Mouse (Mus musculus) hindlimb bud, embryonic 11.5 days (tissue): ENCODE measurements around the gene Dclk3.

Experiments
- DNase-seq: peaks from one replicate; pipeline ENCODE4 v3.0.0-alpha.2; 2012; ENCODE audit warnings: low read depth, low spot score; ENCODE audit errors: extremely low spot score

Gene Dclk3

GRCm38 (mm10) chr9:111438904-111439835 lies at the start of gene Dclk3:
Gene Dclk3, plus strand, starts transcription at chr9:111439081.
- DNase-seq: no peak

GRCm38 (mm10) chr9:111390016-111390415 lies 48.9 kb upstream of the Dclk3 start:
- no peak for DNase-seq

GRCm38 (mm10) chr9:111391036-111391435 lies 47.8 kb upstream of the Dclk3 start:
- no peak for DNase-seq

GRCm38 (mm10) chr9:111391926-111392442 lies 46.9 kb upstream of the Dclk3 start:
- no peak for DNase-seq

DNA sequence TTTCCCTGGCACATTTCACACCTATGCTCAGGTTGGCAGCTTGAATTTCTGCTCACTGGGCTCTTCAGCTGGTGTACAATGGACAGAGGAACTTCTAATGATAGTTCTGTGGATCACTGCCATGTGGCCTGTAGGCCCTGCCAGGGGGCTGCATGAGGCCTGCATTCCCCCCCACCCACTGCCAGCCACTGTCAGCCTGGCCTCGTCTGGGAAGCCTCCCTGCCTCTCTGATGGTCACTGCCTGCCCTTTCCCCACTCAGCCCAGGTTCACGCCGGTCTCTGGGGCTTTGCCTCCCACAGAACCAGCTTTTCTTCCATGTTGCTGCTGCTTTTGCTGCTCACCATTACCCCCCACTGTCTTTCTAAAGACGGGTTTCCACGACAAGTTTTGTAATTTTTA lies 43.6 kb upstream of the Dclk3 start:
- DNase-seq: no peak

DNA sequence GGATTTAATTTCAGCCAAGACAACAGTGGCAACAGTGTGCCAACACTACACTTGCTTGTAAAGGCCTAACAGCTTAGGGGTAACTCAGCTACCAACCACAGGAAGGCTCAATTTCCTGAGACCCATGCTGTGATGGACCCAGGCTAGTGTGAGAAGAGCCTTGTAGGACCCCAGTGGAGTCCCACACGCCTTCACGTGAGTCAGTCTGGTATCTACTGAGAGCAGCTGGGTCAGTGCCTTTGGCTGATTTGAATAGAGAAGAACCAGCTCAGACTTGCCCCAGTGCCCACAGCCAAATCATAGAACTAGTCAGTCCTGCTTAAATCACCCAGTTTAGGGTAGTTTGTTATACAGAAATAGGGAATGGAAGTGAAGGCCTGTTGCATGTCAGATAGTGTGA lies 40.8 kb upstream of the Dclk3 start:
- DNase-seq: no peak

- DNase-seq: no peak
These were observed 38.8 kb upstream of the Dclk3 start for GRCm38 (mm10) chr9:111400089-111400488.

- no peak for DNase-seq
These were observed 35.7 kb upstream of the Dclk3 start for GRCm38 (mm10) chr9:111403159-111403558.

- DNase-seq: no peak
These were observed 34.4 kb upstream of the Dclk3 start for GRCm38 (mm10) chr9:111404346-111405079.

GRCm38 (mm10) chr9:111405080-111405428 lies 33.8 kb upstream of the Dclk3 start:
- DNase-seq: no peak

GRCm38 (mm10) chr9:111408012-111408411 lies 30.9 kb upstream of the Dclk3 start:
- DNase-seq: no peak

DNA sequence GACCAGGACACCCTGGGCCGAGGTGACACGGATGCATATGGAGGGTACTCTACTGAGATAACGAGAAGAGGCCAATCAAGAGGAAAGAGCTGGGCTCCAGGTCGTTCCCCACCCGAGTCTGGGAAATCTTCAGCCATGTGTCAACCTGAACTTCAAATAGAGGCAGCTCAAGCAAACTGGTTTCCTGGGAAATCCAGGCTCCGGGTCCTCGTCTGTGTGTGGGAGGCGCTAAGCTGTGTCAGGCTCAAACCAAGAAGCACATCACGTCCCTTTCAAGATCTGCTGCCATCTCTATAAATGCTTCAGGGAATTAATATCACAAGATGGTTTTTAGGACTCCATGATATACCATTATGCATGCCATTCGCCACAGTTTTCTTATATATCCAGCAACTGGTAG lies 30.5 kb upstream of the Dclk3 start:
- DNase-seq: no peak

DNA sequence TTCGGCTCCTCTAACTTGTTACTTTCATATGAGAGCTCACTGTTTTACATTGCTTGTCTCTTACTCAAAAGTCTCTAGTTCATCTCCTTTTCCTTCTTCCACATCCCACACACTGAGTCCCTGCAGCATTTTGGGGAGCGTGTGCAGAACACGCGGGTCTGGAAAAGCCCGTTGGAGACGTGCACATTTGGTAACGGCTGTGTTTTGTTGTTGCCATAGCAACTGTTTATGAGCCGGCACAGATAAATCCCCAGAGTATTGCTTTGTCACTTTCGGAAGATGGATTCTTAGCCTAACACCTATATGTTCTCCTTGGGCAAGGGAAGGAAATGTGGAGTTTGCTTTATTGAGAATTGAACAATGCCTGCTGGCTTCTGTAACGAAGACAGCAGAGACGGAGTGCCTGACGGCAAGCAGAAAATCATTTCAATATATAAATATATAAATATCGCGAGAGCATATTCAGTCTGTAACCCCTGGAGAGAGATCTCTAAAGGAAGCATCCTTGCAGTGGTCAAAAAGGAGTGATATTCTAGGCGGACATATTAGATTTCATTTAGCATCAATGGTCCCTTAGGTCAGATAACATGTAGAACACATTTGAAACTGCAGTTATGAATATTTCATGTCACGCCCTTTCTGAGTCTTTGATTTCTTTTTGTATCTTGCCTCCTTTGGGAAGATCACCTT lies 26.3 kb upstream of the Dclk3 start:
- no peak for DNase-seq

DNA sequence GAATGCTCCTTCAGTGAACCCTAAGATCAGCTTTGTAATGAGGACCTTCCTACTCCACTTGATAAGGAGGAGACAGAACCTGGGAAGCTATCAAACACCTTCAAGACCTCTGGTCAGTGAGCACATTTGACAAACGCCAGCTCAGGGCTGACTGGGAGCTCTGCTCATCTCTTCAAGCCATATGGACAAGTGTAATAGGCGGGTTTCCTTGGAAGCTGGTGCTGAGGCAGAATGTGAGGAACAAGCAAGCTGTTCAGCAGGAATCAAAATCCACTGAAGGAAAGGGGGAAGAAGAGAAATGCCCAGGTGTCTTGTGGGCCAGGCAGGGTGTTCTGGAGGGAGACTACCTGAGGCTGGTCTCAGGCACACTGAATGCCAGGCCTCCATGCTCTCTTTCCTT lies 17.0 kb upstream of the Dclk3 start:
- DNase-seq: no peak

GRCm38 (mm10) chr9:111422567-111422966 lies 16.3 kb upstream of the Dclk3 start:
- no peak for DNase-seq

- no peak for DNase-seq
These were observed 13.8 kb upstream of the Dclk3 start for GRCm38 (mm10) chr9:111425113-111425512.

- no peak for DNase-seq
These were observed 12.9 kb upstream of the Dclk3 start for GRCm38 (mm10) chr9:111425952-111426351.

GRCm38 (mm10) chr9:111427891-111428555 lies 10.9 kb upstream of the Dclk3 start:
- no peak for DNase-seq

GRCm38 (mm10) chr9:111428698-111429362 lies 10.1 kb upstream of the Dclk3 start:
- no peak for DNase-seq

DNA sequence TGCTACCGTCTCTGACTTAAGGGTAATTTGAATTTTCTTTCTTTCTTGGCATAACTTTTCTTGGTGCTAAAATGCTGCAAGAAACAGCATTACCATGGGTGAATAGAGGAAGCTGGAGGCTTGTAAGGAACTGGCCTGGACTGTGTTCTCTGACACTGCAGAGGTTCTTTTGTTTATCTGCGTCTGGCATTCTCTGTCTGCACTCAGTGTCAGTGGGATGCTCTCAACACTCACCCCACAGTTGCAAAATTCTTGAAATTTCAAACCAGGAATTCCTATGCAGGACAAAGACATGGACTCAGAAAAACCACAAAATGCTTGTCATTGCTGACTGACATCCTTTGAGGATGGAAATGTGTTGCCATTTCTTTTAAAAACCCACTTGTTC lies 9.5 kb upstream of the Dclk3 start:
- no peak for DNase-seq
